Mouse (Mus musculus): ENCODE results near the gene Gpbp1l1.
A peak's percentile ranks its signal among the peaks of the same experiment; 100 is the strongest.

The Gpbp1l1 gene

GRCm38 (mm10) chr4:116557306-116558121, at the start of gene Gpbp1l1:
Gene Gpbp1l1, plus strand, starts transcription at chr4:116557658.
- peak; percentile 92 for DNase-seq (ENCODE audit: low spot score)

DNA sequence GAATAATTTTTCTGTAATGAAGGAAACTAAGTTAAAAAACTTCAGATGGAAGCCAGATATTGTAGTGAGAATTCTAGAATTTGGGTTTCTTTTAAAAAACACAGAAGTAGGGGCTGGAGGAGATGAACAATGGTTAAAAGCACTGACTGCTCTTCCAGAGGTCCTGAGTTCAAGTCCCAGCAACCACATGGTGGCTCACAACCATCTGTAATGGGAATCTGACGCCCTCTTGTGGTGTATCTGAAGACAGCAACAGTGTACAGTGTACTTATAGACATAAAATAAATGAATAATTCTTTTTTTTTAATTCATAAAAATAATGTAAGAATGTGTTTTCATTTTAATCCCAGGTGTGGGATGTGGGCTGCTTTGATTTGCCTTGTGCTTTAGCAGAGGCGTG, 26.3 kb upstream of the Gpbp1l1 start:
- no peak for DNase-seq (ENCODE audit: low spot score)

- DNase-seq (ENCODE audit: low spot score), result no peak
Observed at GRCm38 (mm10) chr4:116536351-116536750, 21.1 kb upstream of the Gpbp1l1 start.

DNA sequence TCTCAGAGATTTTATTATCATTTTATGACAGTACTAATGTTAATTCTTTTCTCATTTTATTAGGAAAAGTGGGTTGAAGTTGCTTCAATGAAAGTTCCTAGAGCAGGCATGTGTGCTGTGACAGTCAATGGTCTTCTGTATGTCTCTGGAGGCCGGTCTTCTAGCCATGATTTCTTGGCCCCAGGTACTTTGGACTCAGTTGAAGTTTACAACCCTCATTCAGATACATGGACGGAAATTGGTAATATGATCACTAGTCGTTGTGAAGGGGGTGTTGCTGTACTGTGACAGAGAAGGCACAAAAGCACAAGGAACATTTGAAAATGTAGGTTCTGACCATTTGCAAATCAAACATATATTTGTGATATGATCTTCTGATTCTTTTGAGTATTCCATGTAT, 19.7 kb upstream of the Gpbp1l1 start:
- DNase-seq (ENCODE audit: low spot score), result no peak

DNA sequence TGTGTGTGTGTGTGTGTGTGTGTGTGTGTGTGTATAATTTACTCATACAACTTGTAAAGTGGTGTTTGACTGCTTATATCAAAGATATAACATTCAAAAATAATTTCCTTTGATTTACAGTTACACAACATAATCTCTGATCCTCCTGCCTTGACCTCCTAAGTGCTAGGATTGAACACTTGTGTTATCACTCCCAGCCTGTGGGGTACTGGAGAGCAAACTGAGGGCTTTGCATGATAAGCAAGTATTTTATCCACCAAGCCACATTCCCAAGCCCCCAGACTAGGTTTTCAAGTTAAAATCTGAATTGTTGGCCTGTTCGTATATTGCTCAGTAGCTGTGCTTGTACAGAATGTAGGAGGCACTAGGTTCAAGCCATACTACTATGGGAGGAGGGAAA, 7.0 kb upstream of the Gpbp1l1 start:
- no peak for DNase-seq (ENCODE audit: low spot score)

GRCm38 (mm10) chr4:116553035-116553434, 4.4 kb upstream of the Gpbp1l1 start:
- DNase-seq (ENCODE audit: low spot score), result no peak

DNA sequence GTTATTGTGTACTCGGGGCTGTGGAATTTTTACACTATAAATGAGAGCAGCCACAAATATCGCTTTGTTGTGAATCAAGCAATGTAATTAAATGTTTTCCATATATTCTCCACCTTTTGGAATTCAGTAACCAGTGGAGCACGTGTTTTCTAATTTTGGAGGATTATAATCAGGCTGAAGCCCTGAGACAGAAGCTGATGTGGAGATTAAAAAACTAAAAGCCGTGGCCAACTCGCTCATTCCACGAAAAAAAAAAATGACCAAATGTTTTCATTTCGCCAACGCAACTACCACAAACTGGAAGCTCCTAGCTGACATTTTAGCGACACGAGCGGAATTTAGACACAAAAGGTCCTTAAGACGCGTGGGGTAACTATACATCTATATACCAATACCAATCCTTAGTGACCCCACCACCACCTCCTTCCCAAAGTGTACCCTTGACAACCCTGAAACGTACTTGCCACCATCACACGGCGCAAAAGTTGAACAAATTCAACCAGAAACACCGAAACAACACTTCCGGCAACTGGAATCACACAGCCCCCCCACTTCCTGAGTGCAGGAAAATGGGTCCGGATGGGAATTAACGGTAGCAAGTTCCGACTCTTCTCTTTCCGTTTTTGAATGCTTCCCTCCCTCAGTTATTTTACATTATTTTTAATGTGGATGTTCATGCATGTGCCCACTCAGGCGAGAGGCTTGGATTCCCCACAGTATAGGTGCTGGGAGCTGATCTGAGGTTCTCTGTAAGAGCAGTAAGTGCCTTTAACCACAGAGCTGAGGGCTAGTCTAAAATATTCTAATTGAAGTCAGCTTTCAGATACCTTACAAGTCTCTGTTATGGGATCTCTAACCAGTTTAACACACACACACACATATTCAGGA, 1.8 kb upstream of the Gpbp1l1 start, which contains the start of gene Tmem69:
Gene Tmem69 (minus strand): TSS at position 524 of the 888 bp plus-strand sequence.
- DNase-seq (ENCODE audit: low spot score), result peak; percentile 44

- peak; percentile 84 for DNase-seq (ENCODE audit: low spot score)
Observed at GRCm38 (mm10) chr4:116556561-116557305, 725 bp upstream of the Gpbp1l1 start.

- no peak for DNase-seq (ENCODE audit: low spot score)
Observed at GRCm38 (mm10) chr4:116558151-116558882, 859 bp downstream of the Gpbp1l1 start.

- no peak for DNase-seq (ENCODE audit: low spot score)
Observed at GRCm38 (mm10) chr4:116595793-116596192, 38.3 kb downstream of the Gpbp1l1 start.

- no peak for DNase-seq (ENCODE audit: low spot score)
Observed at GRCm38 (mm10) chr4:116596379-116596778, 38.9 kb downstream of the Gpbp1l1 start, which contains the start of gene Ccdc17. Gene Ccdc17, plus strand, starts transcription at chr4:116596654.

GRCm38 (mm10) chr4:116596978-116597881, 39.8 kb downstream of the Gpbp1l1 start:
- DNase-seq (ENCODE audit: low spot score), result peak; percentile 59

DNA sequence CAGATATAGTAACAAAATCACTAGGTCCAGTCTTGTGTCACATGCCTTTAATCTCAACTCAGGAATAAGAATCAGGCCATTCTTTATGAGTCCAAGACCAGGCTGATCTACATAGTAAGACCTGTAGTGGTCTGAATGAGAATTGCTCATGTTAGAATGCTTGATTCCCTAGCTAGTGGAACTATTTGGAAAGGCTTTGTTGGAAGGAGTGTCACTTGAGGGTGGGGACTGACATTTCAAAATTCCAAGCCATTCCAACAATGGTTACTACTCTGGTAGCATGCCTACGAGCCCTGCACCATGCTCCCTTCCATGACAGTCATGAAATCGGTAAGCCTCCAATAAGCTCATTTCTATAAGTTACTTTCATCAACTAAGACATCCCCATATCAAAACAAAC, 55.2 kb downstream of the Gpbp1l1 start:
- DNase-seq (ENCODE audit: low spot score), result no peak

GRCm38 (mm10) chr4:116615237-116615636, 57.8 kb downstream of the Gpbp1l1 start:
- DNase-seq (ENCODE audit: low spot score), result no peak

DNA sequence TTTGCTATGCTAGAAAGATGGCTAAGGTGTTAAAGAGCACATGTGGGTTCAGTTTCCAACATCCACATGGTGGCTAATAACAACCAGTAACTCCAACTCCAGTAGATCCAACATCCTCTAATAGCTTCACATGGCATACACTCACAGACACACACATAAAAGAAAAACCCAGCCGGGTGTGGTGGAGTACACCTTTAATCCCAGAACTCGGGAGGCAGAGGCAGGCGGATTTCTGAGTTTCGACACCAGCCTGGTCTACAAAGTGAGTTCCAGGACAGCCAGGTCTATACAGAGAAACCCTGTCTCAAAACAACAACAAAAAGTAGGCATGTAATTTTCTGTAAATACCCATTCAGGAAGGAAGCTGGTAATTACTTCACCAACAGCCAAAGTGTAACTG, 67.4 kb downstream of the Gpbp1l1 start:
- no peak for DNase-seq (ENCODE audit: low spot score)

DNA sequence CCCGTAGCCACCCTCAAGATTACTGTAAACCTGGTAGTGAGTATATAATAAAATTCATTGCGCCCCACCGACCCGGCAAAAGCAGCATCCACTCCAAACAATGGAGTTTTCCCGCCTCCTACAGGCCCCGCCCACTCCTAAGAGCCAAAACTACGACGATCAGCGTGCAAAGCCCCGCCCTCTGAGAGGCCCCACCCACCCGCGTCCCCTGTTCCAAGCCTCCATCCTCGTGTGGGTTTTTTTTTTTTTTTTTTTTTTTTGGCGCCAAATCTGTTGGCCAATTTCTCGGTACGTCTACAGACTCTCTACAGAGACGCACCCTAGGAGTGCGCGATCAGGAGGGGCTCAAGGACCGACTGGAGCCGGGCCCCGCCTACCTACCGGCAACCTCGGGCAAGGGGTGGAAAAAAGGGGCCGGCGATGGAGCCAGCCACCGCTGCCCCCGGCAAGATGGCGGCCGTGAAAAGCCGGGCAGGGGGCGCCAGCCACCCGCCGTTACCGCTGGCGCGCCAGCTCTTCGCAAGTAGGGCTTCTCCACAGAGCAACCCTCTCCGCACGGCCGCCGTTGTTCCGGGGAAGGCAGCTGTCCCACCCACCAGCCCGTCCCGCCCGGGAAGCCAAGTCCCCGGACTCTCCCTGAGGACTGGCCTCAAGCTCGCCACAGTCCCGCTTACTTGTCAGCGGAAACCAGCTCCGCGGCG, 69.3 kb downstream of the Gpbp1l1 start:
- peak; percentile 71 for DNase-seq (ENCODE audit: low spot score)

- no peak for DNase-seq (ENCODE audit: low spot score)
Observed at GRCm38 (mm10) chr4:116627359-116627716, 69.9 kb downstream of the Gpbp1l1 start.

DNA sequence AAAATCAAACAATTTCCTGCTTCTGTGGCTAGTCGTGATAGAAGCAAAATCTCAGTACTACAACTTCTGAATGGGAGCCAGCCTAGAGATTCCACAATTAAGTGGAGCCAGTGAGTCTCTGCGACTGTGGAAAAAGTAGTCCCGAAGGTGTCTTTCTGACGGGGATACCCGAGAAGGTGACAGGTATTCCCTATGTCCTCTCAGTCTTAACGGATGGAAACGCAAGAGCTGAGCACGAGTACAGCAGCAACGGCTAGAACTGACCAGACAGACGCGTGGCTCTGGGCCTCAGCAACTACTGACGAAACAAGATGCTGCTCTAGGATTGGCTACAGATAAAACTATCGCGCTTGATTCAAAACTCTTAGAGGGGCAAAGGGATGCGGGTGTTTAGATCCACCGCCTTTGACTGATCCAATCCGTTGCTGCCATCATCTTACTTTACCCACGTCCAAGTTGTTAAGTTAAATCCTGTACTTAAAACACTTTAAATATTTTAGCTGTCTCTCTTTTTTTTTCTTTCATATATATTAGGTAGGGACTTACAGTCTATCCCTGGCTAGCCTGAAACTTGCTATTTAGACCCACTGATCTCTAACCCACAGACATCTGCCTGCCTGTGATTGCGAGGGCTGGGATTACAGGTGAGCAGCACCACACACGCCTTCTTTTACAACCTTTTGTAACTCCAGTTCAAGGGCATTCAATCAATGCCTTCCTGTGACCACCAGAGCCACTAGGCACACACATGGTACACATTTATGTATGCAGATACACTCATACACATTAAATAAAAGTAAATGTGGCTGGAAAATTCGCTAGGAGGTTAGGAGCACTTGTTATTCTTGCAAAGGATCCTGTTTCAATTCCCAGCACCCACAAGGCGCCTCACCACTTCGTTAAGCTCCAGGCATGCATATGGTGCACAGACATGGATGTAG, 70.5 kb downstream of the Gpbp1l1 start, which contains the start of gene Nasp:
Gene Nasp (minus strand): TSS at position 220 of the 941 bp plus-strand sequence.
- DNase-seq (ENCODE audit: low spot score), result peak; percentile 42

Measured in ovary, postnatal 10 days (tissue).